Mouse (Mus musculus) adrenal gland, postnatal 4 days (tissue): ENCODE results near the gene Faim2. TPM values are rescaled to one million over a fixed set of nuclear protein-coding genes. Genes with fewer than 3 reads are reported as not detected.
A peak's percentile ranks its signal among the peaks of the same experiment; 100 is the strongest.

Experiments used
- DNase-seq, 2 experiments: peaks; one replicate each; pipeline ENCODE4 v3.0.0; 2021 to 2022; ENCODE audit warnings: low spot score in 2 of 2, mixed read lengths in 2 of 2
- total RNA-seq, 2 experiments: library from RNA; stranded (reverse); gene quantifications; 2 replicates each; pipeline ENCODE4 v1.2.3; 2021

Faim2 gene
- total RNA-seq, 2 experiments from 2014 or later: 23.2 to 26.8 TPM

GRCm38 (mm10) chr15:99510621-99511020, 17.3 kb downstream of the Faim2 start:
- no peak for DNase-seq

- DNase-seq: no peak
Measured at GRCm38 (mm10) chr15:99509840-99510239, 18.1 kb downstream of the Faim2 start.

- no peak for DNase-seq
Measured at GRCm38 (mm10) chr15:99505324-99506095, 22.5 kb downstream of the Faim2 start.

- no peak for DNase-seq
Measured at GRCm38 (mm10) chr15:99503256-99503655, 24.7 kb downstream of the Faim2 start.

- no peak for DNase-seq
Measured at GRCm38 (mm10) chr15:99502311-99502831, 25.6 kb downstream of the Faim2 start.

GRCm38 (mm10) chr15:99501292-99502260, 26.4 kb downstream of the Faim2 start:
- DNase-seq: no peak

- DNase-seq: no peak
Measured at GRCm38 (mm10) chr15:99500320-99500719, 27.6 kb downstream of the Faim2 start.

GRCm38 (mm10) chr15:99499726-99500125, 28.2 kb downstream of the Faim2 start:
- no peak for DNase-seq

GRCm38 (mm10) chr15:99498781-99499180, 29.2 kb downstream of the Faim2 start:
- DNase-seq: peak in 1 of 2 experiments; percentile 50

- DNase-seq: no peak
Measured at GRCm38 (mm10) chr15:99498356-99498755, 29.6 kb downstream of the Faim2 start.

GRCm38 (mm10) chr15:99497527-99498242, 30.3 kb downstream of the Faim2 start:
- DNase-seq: peak in 1 of 2 experiments; percentile 43

- DNase-seq: no peak
Measured at GRCm38 (mm10) chr15:99497061-99497460, 30.9 kb downstream of the Faim2 start.

GRCm38 (mm10) chr15:99484745-99485144, 43.2 kb downstream of the Faim2 start:
- no peak for DNase-seq

- no peak for DNase-seq
Measured at GRCm38 (mm10) chr15:99475814-99476213, 52.2 kb downstream of the Faim2 start.

GRCm38 (mm10) chr15:99474576-99474926, 53.4 kb downstream of the Faim2 start, which contains the start of gene Bcdin3d:
TSS of gene Bcdin3d (minus strand) at chr15:99474730.
- DNase-seq: peak; percentile 75 to 83

GRCm38 (mm10) chr15:99473801-99474575, 54.0 kb downstream of the Faim2 start:
- DNase-seq: peak; percentile 20 to 49

- no peak for DNase-seq
Measured at GRCm38 (mm10) chr15:99472972-99473371, 55.0 kb downstream of the Faim2 start.

- no peak for DNase-seq
Measured at GRCm38 (mm10) chr15:99471677-99472063, 56.3 kb downstream of the Faim2 start.

- no peak for DNase-seq
Measured at GRCm38 (mm10) chr15:99470971-99471676, 56.8 kb downstream of the Faim2 start.
